In the genomic region with DNA sequence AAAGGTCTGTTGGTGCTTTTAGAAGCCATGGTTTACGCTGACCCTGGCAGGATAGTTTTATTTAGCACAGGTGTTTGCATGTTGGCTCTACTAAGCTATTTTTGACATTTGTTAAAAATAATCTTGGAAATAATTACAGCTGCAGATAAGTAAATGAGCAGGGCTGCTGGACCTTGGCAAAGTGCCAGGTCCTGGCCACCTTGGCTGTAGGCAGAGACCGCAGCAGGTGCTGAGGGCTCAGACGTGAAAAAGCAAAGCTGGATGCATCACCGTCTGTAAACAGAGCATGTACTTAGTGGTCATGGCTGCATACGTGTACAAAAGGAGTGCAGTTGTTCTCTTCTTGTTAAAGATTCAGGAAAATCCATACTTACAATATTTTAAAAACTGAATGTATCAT, we compare ENCODE assay signal across 12 mouse cellular contexts.
A peak's percentile ranks its signal among the peaks of the same experiment; 100 is the strongest.
DNase-seq lines count a peak whose midpoint lies in the region; ATAC-seq lines count a peak whose summit lies in the region.
"Had no signal": no experiment of that assay in that cellular context is flagged by ENCODE, and none has a peak within 500 bp of the region (broad histone marks: within the 10 kb centered on the region; RNA-seq: fewer than 3 reads in every experiment).

No protein-coding gene starts in this region.

- H3K36me3 ChIP-seq in midbrain, embryonic 11.5 days (ENCODE audit: control insufficient read depth, insufficient read depth, low read length) = no peaks in the 10 kb centered on the region
- H3K36me3 ChIP-seq in midbrain, embryonic 15.5 days (replicated peaks) = no peaks in the 10 kb centered on the region
- H3K36me3 ChIP-seq in heart, embryonic 15.5 days = no peaks in the 10 kb centered on the region
- no peaks in the 10 kb centered on the region for H3K36me3 ChIP-seq in stomach, embryonic 16.5 days (ENCODE audit: control insufficient read depth, insufficient read depth, low read length)
- H3K36me3 ChIP-seq: liver, embryonic 13.5 days had no signal

- no peaks in the 10 kb centered on the region; the same call in 1 of the 2 replicates for H3K27me3 ChIP-seq in midbrain, embryonic 11.5 days (ENCODE audit: control insufficient read depth, insufficient read depth, low read length)
- no peaks in the 10 kb centered on the region; the same call in 1 of the 2 replicates for H3K27me3 ChIP-seq in midbrain, embryonic 15.5 days (replicated peaks)
- H3K27me3 ChIP-seq in heart, embryonic 15.5 days = no peaks in the 10 kb centered on the region
- no peaks in the 10 kb centered on the region for H3K27me3 ChIP-seq in stomach, embryonic 16.5 days (ENCODE audit: control insufficient read depth, insufficient read depth, low read length)
- H3K27me3 ChIP-seq: liver, embryonic 13.5 days had no signal

- H3K4me3 ChIP-seq in midbrain, embryonic 11.5 days (ENCODE audit: low read depth, low read length) = no peak overlapping the region
- H3K4me3 ChIP-seq in midbrain, embryonic 15.5 days = no peak overlapping the region
- no peak overlapping the region for H3K4me3 ChIP-seq in heart, embryonic 15.5 days
- no peak overlapping the region for H3K4me3 ChIP-seq in stomach, embryonic 16.5 days (replicated peaks; ENCODE audit: low read length)
- H3K4me3 ChIP-seq: layer of hippocampus, adult 2 months; liver, embryonic 13.5 days had no signal

- H3K9ac ChIP-seq in midbrain, embryonic 11.5 days (ENCODE audit: low read length) = no peak overlapping the region
- H3K9ac ChIP-seq in midbrain, embryonic 15.5 days = no peak overlapping the region
- H3K9ac ChIP-seq in heart, embryonic 15.5 days = no peak overlapping the region
- H3K9ac ChIP-seq in stomach, embryonic 16.5 days (ENCODE audit: low read length) = no peak overlapping the region
- H3K9ac ChIP-seq: liver, embryonic 13.5 days had no signal

- no peak overlapping the region for H3K4me2 ChIP-seq in midbrain, embryonic 11.5 days
- H3K4me2 ChIP-seq in midbrain, embryonic 15.5 days = no peak overlapping the region
- peak overlapping the region; percentile 27; the same call in 1 of the 2 replicates for H3K4me2 ChIP-seq in heart, embryonic 15.5 days
- no peak overlapping the region for H3K4me2 ChIP-seq in stomach, embryonic 16.5 days (ENCODE audit: low read depth, low read length)
- H3K4me2 ChIP-seq: liver, embryonic 13.5 days had no signal

- no peak for ATAC-seq in midbrain, embryonic 11.5 days (ENCODE audit: low FRiP score)
- no peak for ATAC-seq in midbrain, embryonic 15.5 days (replicated peaks)
- no peak for ATAC-seq in heart, embryonic 15.5 days (replicated peaks; ENCODE audit: insufficient number of reproducible peaks, insufficient read depth, low FRiP score, low read depth)
- ATAC-seq in stomach, embryonic 16.5 days (ENCODE audit: insufficient read depth, low FRiP score) = peak; percentile 56; the same call in 1 of the 2 replicates
- no peak for ATAC-seq in cerebellum, adult (ENCODE audit: insufficient number of reproducible peaks, low FRiP score, low TSS enrichment)

- H3K9me3 ChIP-seq in midbrain, embryonic 11.5 days (ENCODE audit: control insufficient read depth, low read length) = no peaks in the 10 kb centered on the region
- H3K9me3 ChIP-seq in midbrain, embryonic 15.5 days = no peaks in the 10 kb centered on the region
- H3K9me3 ChIP-seq in heart, embryonic 15.5 days (replicated peaks) = no peaks in the 10 kb centered on the region
- no peaks in the 10 kb centered on the region for H3K9me3 ChIP-seq in stomach, embryonic 16.5 days (replicated peaks; ENCODE audit: control insufficient read depth, low read length)
- H3K9me3 ChIP-seq: liver, embryonic 13.5 days had no signal

- H3K4me1 ChIP-seq in midbrain, embryonic 11.5 days (ENCODE audit: control insufficient read depth, insufficient read depth, low read length) = peaks cover 4% of the 10 kb centered on the region; the same call in 1 of the 2 replicates
- no peaks in the 10 kb centered on the region for H3K4me1 ChIP-seq in midbrain, embryonic 15.5 days
- peaks cover 10% of the 10 kb centered on the region for H3K4me1 ChIP-seq in heart, embryonic 15.5 days (replicated peaks)
- H3K4me1 ChIP-seq in stomach, embryonic 16.5 days (ENCODE audit: control insufficient read depth, insufficient read depth, low read length) = 0 out of 2 replicates have a peak, but pooled peaks cover 3% of the 10 kb centered on the region
- H3K4me1 ChIP-seq: liver, embryonic 13.5 days had no signal

- 79% methylated on average over 5 of the region's 5 CpGs for WGBS in midbrain, embryonic 11.5 days
- 68% methylated on average over 5 of the region's 5 CpGs for WGBS in midbrain, embryonic 15.5 days
- WGBS in heart, embryonic 15.5 days = 35% methylated on average over 5 of the region's 5 CpGs
- WGBS in stomach, embryonic 16.5 days = 35% methylated on average over 5 of the region's 5 CpGs

- peak; percentile 39 to 60 for DNase-seq in cerebellum, postnatal 10 days
- DNase-seq in cerebellum, adult 11-12 months = no peak
- peak; percentile 69 for DNase-seq in midbrain, embryonic 11.5 days (ENCODE audit: low spot score, missing footprints)
- no peak for DNase-seq in urinary bladder, postnatal 4 days (ENCODE audit: low spot score in 2 of 2)
- DNase-seq: liver, embryonic 13.5 days; lung, postnatal 4 days; right cerebral cortex, postnatal 4 days had no signal

- H3K27ac ChIP-seq in midbrain, embryonic 11.5 days (ENCODE audit: low read depth, low read length) = no peak overlapping the region
- H3K27ac ChIP-seq in midbrain, embryonic 15.5 days = no peak overlapping the region
- no peak overlapping the region for H3K27ac ChIP-seq in heart, embryonic 15.5 days
- no peak overlapping the region for H3K27ac ChIP-seq in stomach, embryonic 16.5 days (ENCODE audit: low read length)
- H3K27ac ChIP-seq: layer of hippocampus, adult 2 months; liver, embryonic 13.5 days had no signal

Comparison
In these comparisons a context has a peak if more than half of its experiments do, and no peak if none do; other contexts are left out.
1. DNase-seq: peak in cerebellum, postnatal 10 days (2 of 2) and midbrain, embryonic 11.5 days (single experiment); none in cerebellum, adult 11-12 months (single experiment) and urinary bladder, postnatal 4 days (0 of 2).